Mouse (Mus musculus): ENCODE measurements around the gene Anxa4.

DNA sequence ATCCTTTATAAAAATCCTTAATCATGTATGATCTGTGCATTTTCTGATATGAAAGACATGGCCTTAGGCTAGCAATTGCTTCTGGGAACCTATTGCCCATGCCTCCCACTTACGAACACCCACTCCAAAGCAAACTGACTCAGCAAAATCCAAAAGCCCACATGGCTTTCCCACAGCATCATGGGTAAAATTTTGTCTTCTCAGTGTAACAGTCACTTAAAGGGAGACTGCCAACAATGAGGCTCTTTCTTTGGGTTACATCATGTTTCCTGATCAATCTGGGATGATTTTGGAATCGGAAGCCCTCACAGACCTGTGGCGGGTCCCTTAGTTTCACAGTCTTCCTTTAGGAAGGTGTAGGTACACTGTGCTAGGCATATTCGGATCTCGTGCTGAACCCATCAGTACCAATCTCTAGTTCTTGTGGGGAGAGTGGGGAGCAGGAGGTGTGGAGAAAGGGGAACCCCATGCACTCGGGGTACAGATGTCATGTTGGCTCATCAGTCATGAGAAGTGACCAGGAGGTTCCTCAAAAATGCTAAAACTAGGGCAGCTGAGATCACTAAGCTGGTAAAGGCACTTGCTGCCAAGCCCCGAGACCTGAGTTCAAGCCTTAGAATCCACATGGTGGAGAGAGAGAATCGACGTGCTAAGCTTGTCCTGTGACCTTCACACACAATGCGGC lies 14.3 kb downstream of the Anxa4 start:
- TF ChIP-seq CTCF (IDR thresholded peaks at IDR 0.05; ENCODE audit: borderline replicate concordance, insufficient read depth, low read depth, low read length) (no peak), POLR2A (IDR thresholded peaks at IDR 0.05; ENCODE audit: borderline replicate concordance, insufficient read depth, low read length) (no peak)

Data from cerebellum, adult 2 months (tissue).